Mouse (Mus musculus): ENCODE results near the gene Zp2.

GRCm38 (mm10) chr7:120123776-120124175 lies 21.3 kb downstream of the Zp2 start:
- no peak for TF ChIP-seq CTCF (IDR thresholded peaks at IDR 0.05; ENCODE audit: control insufficient read depth, insufficient read depth, low read length)
- no peak for TF ChIP-seq POLR2A (IDR thresholded peaks at IDR 0.05; ENCODE audit: borderline replicate concordance, control insufficient read depth, low read depth, low read length)
